Mouse (Mus musculus) cerebellum, adult 11 months (tissue): ENCODE results near the gene Msrb1.
"Not testable (repeated sequence)": the region's sequence is repeated elsewhere in the genome, so short reads cannot be mapped to it uniquely, and the experiment has no call there.

Experiments used
- DNase-seq: peaks from one replicate; pipeline ENCODE4 v3.0.0; 2022

Gene Msrb1

GRCm38 (mm10) chr17:24720616-24721015, 15.8 kb upstream of the Msrb1 start:
- DNase-seq = not testable (repeated sequence)

GRCm38 (mm10) chr17:24721383-24721955, 15.0 kb upstream of the Msrb1 start:
- not testable (repeated sequence) for DNase-seq

GRCm38 (mm10) chr17:24722220-24722924, 14.1 kb upstream of the Msrb1 start:
- DNase-seq = no peak

DNA sequence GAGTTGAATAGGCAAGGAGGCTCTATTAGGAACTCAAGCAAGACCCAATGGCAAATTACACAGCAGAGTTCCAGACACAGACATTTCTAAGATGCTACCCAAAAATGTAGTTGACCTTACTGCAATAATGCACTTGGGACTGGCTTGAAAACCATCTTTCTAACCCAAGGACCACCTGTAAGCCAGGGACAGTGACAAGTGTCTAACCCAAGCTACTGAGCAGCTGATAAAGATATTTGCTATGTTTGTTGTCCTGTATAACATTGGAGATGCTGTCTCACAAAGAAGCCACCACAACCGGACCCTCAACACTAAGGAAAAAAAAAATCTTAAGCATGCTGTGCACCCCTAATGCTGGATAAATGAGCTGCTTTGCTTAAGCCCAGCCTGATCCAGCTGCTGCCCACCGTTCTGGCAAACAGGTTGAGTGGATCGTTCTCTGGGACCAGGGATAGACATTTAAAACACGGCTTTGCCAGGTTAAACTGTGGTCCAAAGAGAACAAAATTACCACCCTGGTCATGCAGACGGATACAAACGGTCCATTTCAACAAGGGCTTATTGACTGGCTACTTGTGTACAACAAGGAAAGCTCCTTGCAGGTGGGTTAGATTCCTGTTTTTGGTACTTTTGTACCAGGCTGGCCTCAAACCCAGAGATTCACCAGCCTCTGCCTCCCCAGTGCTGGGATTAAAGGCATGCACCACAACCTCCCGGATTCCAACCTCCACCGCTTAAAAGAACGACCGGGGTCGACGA, 13.1 kb upstream of the Msrb1 start:
- DNase-seq = no peak

DNA sequence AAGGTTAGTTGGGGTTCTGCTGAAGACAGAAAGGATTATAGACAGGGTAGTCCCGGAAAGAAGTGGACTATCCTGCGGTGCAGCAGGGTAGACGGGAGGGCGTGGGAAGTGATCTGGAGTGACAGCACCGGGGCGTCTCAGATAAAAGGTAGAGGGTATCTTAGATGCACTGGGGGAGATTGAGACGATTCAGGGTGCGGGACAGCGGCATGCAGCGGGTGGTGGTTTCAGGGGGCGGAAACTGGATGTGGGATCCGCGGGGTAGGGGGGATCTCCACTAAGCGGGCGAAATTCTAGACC, 12.6 kb upstream of the Msrb1 start:
- DNase-seq = no peak

GRCm38 (mm10) chr17:24724184-24724583, 12.3 kb upstream of the Msrb1 start, which contains the start of gene Ndufb10:
Gene Ndufb10, minus strand, starts transcription at chr17:24724478.
- DNase-seq = peak; percentile 96

DNA sequence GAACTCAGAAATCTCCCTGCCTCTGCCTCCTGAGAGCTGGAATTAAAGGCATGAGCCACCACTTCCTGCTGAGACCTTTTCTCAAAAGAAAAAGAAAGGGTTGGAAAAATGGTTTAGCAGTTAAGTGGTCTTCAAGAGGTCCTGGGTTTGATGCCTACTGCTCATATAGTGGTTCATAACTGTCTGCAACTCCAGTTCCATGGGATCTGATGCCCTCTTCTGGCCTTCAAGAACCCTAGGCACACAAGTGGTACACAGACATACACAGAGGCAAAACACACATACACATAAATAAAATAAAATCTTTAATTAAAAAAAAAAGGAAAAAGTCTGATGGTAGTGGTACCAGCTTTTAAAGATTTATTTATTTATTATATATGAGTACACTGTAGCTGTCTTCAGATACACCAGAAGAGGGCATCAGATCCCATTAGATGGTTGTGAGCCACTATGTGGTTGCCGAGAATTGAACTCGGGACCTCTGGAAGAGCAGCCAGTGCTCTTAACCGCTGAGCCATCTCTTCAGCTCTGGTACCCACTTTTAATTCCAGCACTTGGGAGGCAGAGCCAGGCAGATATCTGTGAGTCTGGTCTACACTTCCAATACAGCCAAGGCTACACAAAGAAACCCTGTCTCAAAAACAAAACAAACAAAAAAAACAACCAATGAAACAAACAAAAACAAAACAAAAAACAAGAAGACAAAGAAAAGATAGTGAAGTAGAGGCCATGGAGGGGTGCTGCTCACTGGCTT, 10.6 kb upstream of the Msrb1 start:
- no peak for DNase-seq

- no peak for DNase-seq
These were observed 8.8 kb upstream of the Msrb1 start, which contains the start of gene Rpl3l for GRCm38 (mm10) chr17:24727618-24728017. Gene Rpl3l, plus strand, starts transcription at chr17:24727820.

DNA sequence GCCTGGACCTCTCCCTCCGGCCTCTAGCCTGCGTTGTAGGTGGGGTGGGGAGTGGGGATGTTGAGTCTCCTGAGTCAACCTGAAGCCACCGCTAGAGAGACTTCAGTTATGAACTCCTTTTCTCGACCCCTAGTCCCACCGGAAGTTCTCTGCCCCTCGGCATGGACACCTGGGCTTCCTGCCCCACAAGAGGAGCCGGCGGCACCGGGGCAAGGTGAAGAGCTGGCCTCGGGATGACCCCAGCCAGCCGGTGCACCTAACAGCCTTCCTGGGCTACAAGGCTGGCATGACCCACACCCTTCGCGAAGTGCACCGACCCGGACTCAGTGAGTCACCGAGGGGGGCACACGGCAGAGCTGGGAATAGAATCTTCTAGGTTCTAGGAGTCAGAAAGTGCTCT, 8.3 kb upstream of the Msrb1 start:
- DNase-seq = no peak

DNA sequence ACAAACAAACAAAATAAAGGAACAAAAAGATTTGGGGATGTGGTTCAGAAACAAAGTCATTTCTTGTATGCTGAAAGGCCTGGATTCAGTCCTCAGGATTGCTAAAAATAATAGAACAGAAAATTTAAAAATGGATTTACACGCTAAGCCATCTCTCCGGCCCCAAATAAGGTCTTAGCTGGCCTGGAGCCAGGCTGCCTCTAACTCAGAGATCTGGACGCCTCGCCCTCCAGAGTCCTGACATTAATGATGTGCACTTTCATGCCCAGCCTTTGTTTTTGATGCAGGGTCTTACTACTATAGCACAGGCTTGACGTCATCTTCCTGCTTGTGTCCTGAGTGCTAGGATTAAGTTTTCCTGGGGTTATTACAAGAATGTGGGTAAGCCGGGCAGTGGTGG, 7.4 kb upstream of the Msrb1 start:
- DNase-seq = no peak

GRCm38 (mm10) chr17:24730787-24731186, 5.7 kb upstream of the Msrb1 start:
- no peak for DNase-seq

DNA sequence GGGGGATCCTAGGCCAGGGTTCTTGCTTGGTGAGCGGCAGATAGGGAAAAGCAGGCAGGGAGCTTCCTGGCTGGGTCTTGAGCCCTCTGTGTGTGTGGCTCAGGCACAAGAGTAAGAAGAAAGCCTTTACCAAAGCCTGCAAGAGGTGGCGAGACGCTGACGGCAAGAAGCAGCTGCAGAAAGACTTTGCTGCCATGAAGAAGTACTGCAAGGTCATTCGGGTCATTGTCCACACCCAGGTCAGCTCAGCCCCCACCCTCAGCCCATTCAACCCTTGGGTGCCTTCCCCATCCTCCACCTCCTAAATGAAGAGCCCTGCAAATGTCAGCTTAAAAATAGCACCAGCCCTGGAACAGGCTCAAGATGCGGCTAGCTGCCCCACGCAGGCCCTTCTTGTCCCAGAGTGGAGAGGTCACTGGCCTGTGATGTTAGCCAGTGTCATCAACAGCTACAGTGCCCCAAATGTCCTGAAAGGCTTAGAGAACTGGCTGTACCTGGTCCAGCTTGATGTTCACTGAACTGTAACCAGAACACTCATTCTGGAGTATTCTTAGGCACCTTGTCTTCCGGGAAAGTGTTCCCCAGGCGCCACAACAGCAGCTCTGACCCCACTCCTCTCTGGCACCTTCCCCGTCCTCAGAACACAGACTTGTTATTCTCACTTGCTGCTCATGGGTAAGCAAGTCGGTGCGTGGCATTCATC, 4.1 kb upstream of the Msrb1 start:
- DNase-seq = no peak

- no peak for DNase-seq
These were observed 2.9 kb upstream of the Msrb1 start for GRCm38 (mm10) chr17:24733434-24734050.

- DNase-seq = no peak
These were observed 1.9 kb upstream of the Msrb1 start for GRCm38 (mm10) chr17:24734513-24734912.

DNA sequence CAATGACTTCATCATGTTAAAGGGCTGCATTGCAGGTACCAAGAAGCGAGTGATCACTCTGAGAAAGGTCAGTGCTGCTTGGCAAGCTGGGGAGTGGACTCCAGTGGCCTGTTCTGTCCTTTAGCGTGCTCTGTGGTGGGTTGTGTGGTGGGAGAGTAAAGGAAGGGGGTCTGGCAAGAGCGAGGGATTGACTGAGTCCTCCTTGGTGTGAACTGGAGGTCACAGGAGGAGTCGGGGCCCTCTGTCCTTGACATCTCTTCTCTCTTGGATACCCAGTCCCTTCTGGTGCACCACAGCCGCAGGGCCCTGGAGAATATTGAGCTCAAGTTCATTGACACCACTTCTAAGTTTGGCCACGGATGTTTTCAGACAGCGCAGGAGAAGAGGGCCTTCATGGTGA, 996 bp upstream of the Msrb1 start:
- DNase-seq = no peak

GRCm38 (mm10) chr17:24737135-24737810, 831 bp downstream of the Msrb1 start:
- no peak for DNase-seq

- no peak for DNase-seq
These were observed 1.8 kb downstream of the Msrb1 start for GRCm38 (mm10) chr17:24738238-24738637.

GRCm38 (mm10) chr17:24739926-24740325, 3.5 kb downstream of the Msrb1 start:
- no peak for DNase-seq

- DNase-seq = no peak
These were observed 5.9 kb downstream of the Msrb1 start for GRCm38 (mm10) chr17:24742307-24742706.

DNA sequence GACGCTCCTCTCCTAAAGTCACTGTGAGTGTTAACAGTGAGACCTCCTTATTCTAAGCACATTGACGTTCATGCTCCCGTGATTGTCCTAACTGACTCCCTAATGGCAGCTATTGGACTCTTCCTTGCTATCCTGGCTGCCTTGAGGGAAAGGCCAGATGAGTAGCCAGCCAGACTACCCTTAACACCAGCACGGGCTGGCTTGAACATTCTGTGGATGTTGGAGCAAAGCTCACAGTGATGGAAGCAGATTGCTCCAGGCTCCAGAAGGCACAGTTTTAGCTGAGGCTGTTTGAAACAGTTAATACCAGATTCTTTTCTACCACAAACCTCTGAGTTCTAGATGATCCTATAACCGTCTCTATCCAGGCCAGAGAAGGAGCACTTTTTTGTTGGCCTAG, 7.5 kb downstream of the Msrb1 start:
- DNase-seq = no peak

DNA sequence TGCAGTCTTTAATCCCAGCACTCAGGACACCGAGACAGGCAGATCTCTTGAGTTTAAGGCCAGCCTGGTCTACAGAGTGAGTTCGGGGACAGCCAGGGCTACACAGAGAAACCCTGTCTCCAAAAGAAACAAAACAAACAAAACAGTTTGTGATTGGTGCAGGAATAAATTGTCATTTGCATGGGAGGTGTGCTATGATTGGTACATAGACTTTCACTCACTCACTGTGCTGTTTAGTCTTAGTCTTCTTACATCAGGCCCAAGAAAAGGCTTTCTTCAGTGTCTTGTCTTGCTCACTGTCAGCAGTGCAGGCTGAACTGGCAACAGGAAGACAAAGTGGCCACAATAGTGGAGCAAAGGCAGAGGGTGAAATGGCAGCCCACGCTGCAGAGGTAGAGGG, 7.9 kb downstream of the Msrb1 start:
- no peak for DNase-seq
